Comparison of ENCODE assay signal across 7 mouse cellular contexts in genomic region chr9:58197781-58198701, GRCm38 (mm10). TPM values are rescaled to one million over a fixed set of nuclear protein-coding genes. Genes with fewer than 3 reads are reported as not detected.
DNase-seq lines count a peak whose midpoint lies in the region; ATAC-seq and TF ChIP-seq lines count a peak whose summit lies in the region.

No protein-coding gene starts in this region.

- H3K4me1 ChIP-seq in E14TG2a.4 (replicated peaks; ENCODE audit: low read depth, low read length) = peaks cover 97% of the 10 kb centered on the region
- H3K4me1 ChIP-seq in embryonic facial prominence, embryonic 15.5 days = peaks cover 67% of the 10 kb centered on the region
- H3K4me1 ChIP-seq in hindbrain, embryonic 11.5 days (replicated peaks; ENCODE audit: control insufficient read depth, insufficient read depth, low read length) = peaks cover 14% of the 10 kb centered on the region

- no peaks in the 10 kb centered on the region for H3K36me3 ChIP-seq in E14TG2a.4 (ENCODE audit: insufficient read depth, low read length)
- H3K36me3 ChIP-seq in embryonic facial prominence, embryonic 15.5 days = no peaks in the 10 kb centered on the region
- H3K36me3 ChIP-seq in hindbrain, embryonic 11.5 days (ENCODE audit: control insufficient read depth, insufficient read depth, low read length) = no peaks in the 10 kb centered on the region

- H3K27me3 ChIP-seq in E14TG2a.4 (ENCODE audit: insufficient read depth, low read length) = peaks cover 99% of the 10 kb centered on the region
- H3K27me3 ChIP-seq in embryonic facial prominence, embryonic 15.5 days = peaks cover 98% of the 10 kb centered on the region
- peaks cover 87% of the 10 kb centered on the region for H3K27me3 ChIP-seq in hindbrain, embryonic 11.5 days (ENCODE audit: control insufficient read depth, insufficient read depth, low read length)

- ATAC-seq in embryonic facial prominence, embryonic 15.5 days (ENCODE audit: insufficient number of reproducible peaks, low FRiP score, low TSS enrichment, low read depth) = peak; percentile 35; the same call in 1 of the 2 replicates
- ATAC-seq in hindbrain, embryonic 11.5 days (ENCODE audit: low FRiP score) = peak; percentile 36; the same call in 1 of the 2 replicates
- ATAC-seq in megakaryocyte progenitor cell, adult 5-6 weeks (replicated peaks; ENCODE audit: poor library complexity) = peak; percentile 73

- no peak overlapping the region for H3K27ac ChIP-seq in embryonic facial prominence, embryonic 15.5 days (replicated peaks)
- H3K27ac ChIP-seq in hindbrain, embryonic 11.5 days (ENCODE audit: low read depth, low read length) = no peak overlapping the region

- 1% methylated on average over 58 of the region's 58 CpGs for WGBS in embryonic facial prominence, embryonic 15.5 days
- WGBS in hindbrain, embryonic 11.5 days = 1% methylated on average over 58 of the region's 58 CpGs

- H3K9me3 ChIP-seq in E14TG2a.4 (ENCODE audit: low read length) = peaks cover 9% of the 10 kb centered on the region
- no peaks in the 10 kb centered on the region for H3K9me3 ChIP-seq in embryonic facial prominence, embryonic 15.5 days (replicated peaks)
- H3K9me3 ChIP-seq in hindbrain, embryonic 11.5 days (ENCODE audit: control insufficient read depth, low read length) = no peaks in the 10 kb centered on the region

- H3K4me2 ChIP-seq in embryonic facial prominence, embryonic 15.5 days (replicated peaks) = peak overlapping the region; percentile 51
- peak overlapping the region; percentile 35 for H3K4me2 ChIP-seq in hindbrain, embryonic 11.5 days (replicated peaks; ENCODE audit: low read depth, low read length)

- no peak overlapping the region for H3K9ac ChIP-seq in embryonic facial prominence, embryonic 15.5 days
- H3K9ac ChIP-seq in hindbrain, embryonic 11.5 days (ENCODE audit: low read depth, low read length) = no peak overlapping the region

- peak overlapping the region; percentile 70 for H3K4me3 ChIP-seq in E14TG2a.4 (replicated peaks; ENCODE audit: low read length)
- H3K4me3 ChIP-seq in embryonic facial prominence, embryonic 15.5 days (replicated peaks) = peak overlapping the region; percentile 30
- H3K4me3 ChIP-seq in hindbrain, embryonic 11.5 days (ENCODE audit: low read depth, low read length) = peak overlapping the region; percentile 22

- intact Hi-C loops in left cerebral cortex, postnatal 25 days (cut with DNase I) = loop anchor here (1.0 kb wide), 1 partner anchor 22 kb away; no protein-coding TSS in a partner anchor

- TF ChIP-seq CTCF in E14TG2a.4 (conservative IDR thresholded peaks at IDR 0.05; ENCODE audit: low read length) = 0 out of 2 replicates have a peak, but pooled peaks have one; percentile 5

- peak; percentile 70 for DNase-seq in adrenal gland, postnatal 14 days
- peak; percentile 66 for DNase-seq in hindbrain, embryonic 11.5 days (ENCODE audit: low spot score)
- DNase-seq in left cerebral cortex, postnatal 25 days (ENCODE audit: low spot score in 2 of 2) = peak; percentile 70 to 74
- DNase-seq in right cerebral cortex, postnatal 14 days = peak; percentile 68

RNA-seq across cellular contexts. Expression of gene Islr, which starts 6.1 kb away (rescaled TPM):
- total RNA-seq in adrenal gland, postnatal 14 days (2021) = 28.0 and 29.1 TPM in 2 replicates
- 150 and 165 TPM in 2 replicates for polyA plus RNA-seq in embryonic facial prominence, embryonic 15.5 days (2015; fragmentation: Nextera tagmentation; extraction: Ambion mirVana)
- polyA plus RNA-seq in hindbrain, embryonic 11.5 days (2014; fragmentation: Nextera tagmentation; extraction: Ambion mirVana) = 15.5 and 16.7 TPM in 2 replicates
- 10 to 100 TPM; 14.9 to 15.2 TPM for total RNA-seq in left cerebral cortex, postnatal 25 days (2021)
- 0.07 TPM in 1 of 2 replicates, not detected in the other for total RNA-seq in megakaryocyte progenitor cell, adult 5-6 weeks (2015)
- total RNA-seq in megakaryocyte progenitor cell, adult 5-6 weeks (2017) = 0.81 TPM in 1 of 2 replicates, not detected in the other

RNA-seq across cellular contexts. Expression of gene Islr2, which starts 6.1 kb away (rescaled TPM):
- 2.2 and 6.2 TPM in 2 replicates for total RNA-seq in adrenal gland, postnatal 14 days (2021)
- 0.80 and 0.81 TPM in 2 replicates for polyA plus RNA-seq in embryonic facial prominence, embryonic 15.5 days (2015; fragmentation: Nextera tagmentation; extraction: Ambion mirVana)
- 5.5 and 6.7 TPM in 2 replicates for polyA plus RNA-seq in hindbrain, embryonic 11.5 days (2014; fragmentation: Nextera tagmentation; extraction: Ambion mirVana)
- 10 to 100 TPM; 72.2 to 76.7 TPM for total RNA-seq in left cerebral cortex, postnatal 25 days (2021)
- total RNA-seq in megakaryocyte progenitor cell, adult 5-6 weeks (2015) = not detected in 2 replicates
- not detected in 2 replicates for total RNA-seq in megakaryocyte progenitor cell, adult 5-6 weeks (2017)

RNA-seq across cellular contexts. Expression of gene Pml, which starts 51.5 kb away (rescaled TPM):
- 21.4 and 26.8 TPM in 2 replicates for total RNA-seq in adrenal gland, postnatal 14 days (2021)
- 14.5 and 17.0 TPM in 2 replicates for polyA plus RNA-seq in embryonic facial prominence, embryonic 15.5 days (2015; fragmentation: Nextera tagmentation; extraction: Ambion mirVana)
- 6.4 and 8.3 TPM in 2 replicates for polyA plus RNA-seq in hindbrain, embryonic 11.5 days (2014; fragmentation: Nextera tagmentation; extraction: Ambion mirVana)
- 10 to 100 TPM; 13.0 to 18.2 TPM for total RNA-seq in left cerebral cortex, postnatal 25 days (2021)
- 32.6 and 41.2 TPM in 2 replicates for total RNA-seq in megakaryocyte progenitor cell, adult 5-6 weeks (2015)
- 13.2 and 14.5 TPM in 2 replicates for total RNA-seq in megakaryocyte progenitor cell, adult 5-6 weeks (2017)

RNA-seq across cellular contexts. Expression of gene Stoml1, which starts 54.9 kb away (rescaled TPM):
- total RNA-seq in adrenal gland, postnatal 14 days (2021) = 13.4 and 18.8 TPM in 2 replicates
- polyA plus RNA-seq in embryonic facial prominence, embryonic 15.5 days (2015; fragmentation: Nextera tagmentation; extraction: Ambion mirVana) = 35.9 and 42.8 TPM in 2 replicates
- 31.2 and 35.7 TPM in 2 replicates for polyA plus RNA-seq in hindbrain, embryonic 11.5 days (2014; fragmentation: Nextera tagmentation; extraction: Ambion mirVana)
- total RNA-seq in left cerebral cortex, postnatal 25 days (2021) = 10 to 100 TPM; 64.3 to 71.4 TPM
- 1.9 and 6.7 TPM in 2 replicates for total RNA-seq in megakaryocyte progenitor cell, adult 5-6 weeks (2015)
- total RNA-seq in megakaryocyte progenitor cell, adult 5-6 weeks (2017) = 7.3 and 7.9 TPM in 2 replicates

Comparison
In these comparisons a context has a peak if more than half of its experiments do, and no peak if none do; other contexts are left out.
1. RNA of gene Islr, which starts 6.1 kb away (total RNA-seq): 28.0 to 29.1 TPM in adrenal gland, postnatal 14 days and 14.9 to 15.2 TPM in left cerebral cortex, postnatal 25 days; 0.07 to 0.81 TPM in megakaryocyte progenitor cell, adult 5-6 weeks; every median in the first group is over 4 times any median in the second.
2. RNA of gene Islr2, which starts 6.1 kb away (total RNA-seq): 72.2 to 76.7 TPM in left cerebral cortex, postnatal 25 days; 2.2 to 6.2 TPM in adrenal gland, postnatal 14 days and not detected in megakaryocyte progenitor cell, adult 5-6 weeks; every median in the first group is over 10 times any median in the second.
3. Peak in every context shown above with its lines, with median percentiles within 50 percentile points of each other: H3K4me3 ChIP-seq, DNase-seq and ATAC-seq.